8 mouse cellular contexts compared by ENCODE assay signal in the genomic region with DNA sequence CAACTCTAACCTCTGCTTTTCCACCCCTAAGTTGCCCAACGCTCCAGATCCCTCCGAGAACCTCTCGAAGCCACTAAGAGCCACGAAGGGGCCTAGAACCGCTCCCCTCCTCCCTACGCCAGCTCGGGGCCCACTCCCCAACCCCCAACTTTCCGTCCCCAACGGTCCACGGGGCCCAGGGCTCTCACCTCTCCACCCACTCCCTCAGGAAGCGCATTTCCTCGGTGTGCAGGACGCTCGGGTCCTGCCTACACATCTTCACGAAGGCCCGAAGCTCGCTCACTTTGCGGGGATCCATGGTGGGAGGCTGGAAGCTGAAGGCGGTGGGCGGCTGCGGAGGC. TPM values are rescaled to one million over a fixed set of nuclear protein-coding genes. Genes with fewer than 3 reads are reported as not detected.
A peak's percentile ranks its signal among the peaks of the same experiment; 100 is the strongest.
DNase-seq lines count a peak whose midpoint lies in the region; ATAC-seq and TF ChIP-seq lines count a peak whose summit lies in the region.

No protein-coding gene starts in this region.

- no peak for TF ChIP-seq EP300 in heart, adult 2 months (IDR thresholded peaks at IDR 0.05; ENCODE audit: insufficient read depth, low read depth, low read length)

- no peak for TF ChIP-seq CTCF in heart, adult 2 months (IDR thresholded peaks at IDR 0.05)

- H3K79me2 ChIP-seq in heart, adult 2 months (replicated peaks; ENCODE audit: control insufficient read depth, insufficient read depth, low read length): no peaks in the 10 kb centered on the region

- peak overlapping the region; percentile 85 for H3K4me3 ChIP-seq in heart, adult 2 months
- peak overlapping the region; percentile 89 for H3K4me3 ChIP-seq in forebrain, embryonic 13.5 days
- H3K4me3 ChIP-seq in liver, embryonic 15.5 days (replicated peaks): peak overlapping the region; percentile 83

- peak overlapping the region; percentile 73 for H3K4me2 ChIP-seq in forebrain, embryonic 13.5 days
- H3K4me2 ChIP-seq in liver, embryonic 15.5 days: peak overlapping the region; percentile 96

- peak overlapping the region; percentile 100 for H3K27ac ChIP-seq in heart, adult 2 months
- peak overlapping the region; percentile 94 for H3K27ac ChIP-seq in forebrain, embryonic 13.5 days
- peak overlapping the region; percentile 92 for H3K27ac ChIP-seq in liver, embryonic 15.5 days (replicated peaks)

- peaks cover 2% of the 10 kb centered on the region for H3K4me1 ChIP-seq in heart, adult 2 months (ENCODE audit: control insufficient read depth, insufficient read depth, low read length)
- H3K4me1 ChIP-seq in forebrain, embryonic 13.5 days: peaks cover 34% of the 10 kb centered on the region
- peaks cover 45% of the 10 kb centered on the region for H3K4me1 ChIP-seq in liver, embryonic 15.5 days (replicated peaks)

- no peaks in the 10 kb centered on the region for H3K9me3 ChIP-seq in forebrain, embryonic 13.5 days (replicated peaks)
- no peaks in the 10 kb centered on the region for H3K9me3 ChIP-seq in liver, embryonic 15.5 days (replicated peaks)

- no peak for DNase-seq in heart, adult 2 months
- DNase-seq in heart, postnatal 25 days (ENCODE audit: low spot score): no peak
- no peak for DNase-seq in right cerebral cortex, postnatal 25 days
- DNase-seq in B cell, adult 2 months: no peak
- DNase-seq in layer of hippocampus, adult 8-10 months (ENCODE audit: low spot score in 2 of 2): no peak

- peaks cover 13% of the 10 kb centered on the region for H3K36me3 ChIP-seq in heart, adult 2 months (ENCODE audit: control insufficient read depth, insufficient read depth, low read length)
- H3K36me3 ChIP-seq in forebrain, embryonic 13.5 days (ENCODE audit: poor library complexity, severe bottlenecking): no peaks in the 10 kb centered on the region
- no peaks in the 10 kb centered on the region for H3K36me3 ChIP-seq in liver, embryonic 15.5 days (replicated peaks)

- intact Hi-C loops in heart, adult 2 months (cut with DNase I): no loop called here
- intact Hi-C loops in heart, postnatal 25 days (cut with DNase I): no loop called here

- under 1% methylated on average over 19 of the region's 21 CpGs for WGBS in heart, adult 2 months
- under 1% methylated on average over 21 of the region's 21 CpGs for WGBS in forebrain, embryonic 13.5 days
- WGBS in liver, embryonic 15.5 days (ENCODE audit: insufficient replicate concordance): 0% methylated on average over 21 of the region's 21 CpGs

- ATAC-seq in CD4-positive, CD25-positive, alpha-beta regulatory T cell, adult 4 months: peak; percentile 55
- ATAC-seq in forebrain, embryonic 13.5 days: no peak
- ATAC-seq in liver, embryonic 15.5 days (ENCODE audit: insufficient read depth): no peak; the same call in 1 of the 2 replicates

- TF ChIP-seq POLR2A in heart, adult 2 months (IDR thresholded peaks at IDR 0.05; ENCODE audit: insufficient read depth, low read depth, low read length): no peak

- peak overlapping the region; percentile 99 for H3K9ac ChIP-seq in heart, adult 2 months (ENCODE audit: low read depth, low read length)
- H3K9ac ChIP-seq in forebrain, embryonic 13.5 days: peak overlapping the region; percentile 93
- H3K9ac ChIP-seq in liver, embryonic 15.5 days: peak overlapping the region; percentile 92

- H3K27me3 ChIP-seq in heart, adult 2 months (ENCODE audit: control insufficient read depth, insufficient read depth, low read length): no peaks in the 10 kb centered on the region
- H3K27me3 ChIP-seq in forebrain, embryonic 13.5 days: no peaks in the 10 kb centered on the region
- H3K27me3 ChIP-seq in liver, embryonic 15.5 days: no peaks in the 10 kb centered on the region

RNA-seq across cellular contexts. Expression of a gene that starts 0.6 kb away (rescaled TPM):
- 100 to 1,000 TPM; 108 to 111 TPM for total RNA-seq in heart, adult 2 months (2021)
- polyA plus RNA-seq in heart, adult 2 months (2012; rRNA removed): 15.8 and 19.6 TPM in 2 replicates
- total RNA-seq in heart, postnatal 25 days (2021): 100 to 1,000 TPM in 1 of 2 experiments, 10 to 100 TPM in 1; 86.0 to 108 TPM
- polyA plus RNA-seq in CD4-positive, CD25-positive, alpha-beta regulatory T cell, adult 4 months (2017; shearing (Covaris generic)): 100 to 1,000 TPM; 177 to 187 TPM
- 199 and 201 TPM in 2 replicates for polyA plus RNA-seq in forebrain, embryonic 13.5 days (2015; fragmentation: Nextera tagmentation; extraction: Ambion mirVana)
- 53.5 and 57.4 TPM in 2 replicates for polyA plus RNA-seq in liver, embryonic 15.5 days (2015; fragmentation: Nextera tagmentation; extraction: Ambion mirVana)
- total RNA-seq in layer of hippocampus, adult 8-10 months (2022): 100 to 1,000 TPM; 158 to 183 (median 171) TPM

RNA-seq across cellular contexts. Expression of a gene that starts 0.7 kb away (rescaled TPM):
- 10 to 100 TPM; 10.8 to 12.9 TPM for total RNA-seq in heart, adult 2 months (2021)
- polyA plus RNA-seq in heart, adult 2 months (2012; rRNA removed): 5.8 and 12.3 TPM in 2 replicates
- total RNA-seq in heart, postnatal 25 days (2021): 10 to 100 TPM; 10.2 to 12.6 TPM
- 10 to 100 TPM in 1 of 2 experiments, 1 to 10 TPM in 1; 8.3 to 13.1 TPM for polyA plus RNA-seq in CD4-positive, CD25-positive, alpha-beta regulatory T cell, adult 4 months (2017; shearing (Covaris generic))
- 8.4 and 9.5 TPM in 2 replicates for polyA plus RNA-seq in forebrain, embryonic 13.5 days (2015; fragmentation: Nextera tagmentation; extraction: Ambion mirVana)
- 6.2 and 6.8 TPM in 2 replicates for polyA plus RNA-seq in liver, embryonic 15.5 days (2015; fragmentation: Nextera tagmentation; extraction: Ambion mirVana)
- total RNA-seq in layer of hippocampus, adult 8-10 months (2022): 10 to 100 TPM; 15.5 to 19.3 (median 18.1) TPM

RNA-seq across cellular contexts. Expression of a gene that starts 8.8 kb away (rescaled TPM):
- total RNA-seq in heart, adult 2 months (2021): not detected
- not detected in 2 replicates for polyA plus RNA-seq in heart, adult 2 months (2012; rRNA removed)
- total RNA-seq in heart, postnatal 25 days (2021): not detected
- polyA plus RNA-seq in CD4-positive, CD25-positive, alpha-beta regulatory T cell, adult 4 months (2017; shearing (Covaris generic)): 1 to 10 TPM; 3.2 to 4.3 TPM
- polyA plus RNA-seq in forebrain, embryonic 13.5 days (2015; fragmentation: Nextera tagmentation; extraction: Ambion mirVana): 2.0 and 2.2 TPM in 2 replicates
- 0.70 and 0.75 TPM in 2 replicates for polyA plus RNA-seq in liver, embryonic 15.5 days (2015; fragmentation: Nextera tagmentation; extraction: Ambion mirVana)
- not detected for total RNA-seq in layer of hippocampus, adult 8-10 months (2022)

RNA-seq across cellular contexts. Expression of a gene that starts 38.7 kb away (rescaled TPM):
- total RNA-seq in heart, adult 2 months (2021): 10 to 100 TPM; 13.0 to 15.7 TPM
- 15.1 and 24.6 TPM in 2 replicates for polyA plus RNA-seq in heart, adult 2 months (2012; rRNA removed)
- total RNA-seq in heart, postnatal 25 days (2021): 10 to 100 TPM; 17.2 to 17.8 TPM
- polyA plus RNA-seq in CD4-positive, CD25-positive, alpha-beta regulatory T cell, adult 4 months (2017; shearing (Covaris generic)): 100 to 1,000 TPM in 1 of 2 experiments, 10 to 100 TPM in 1; 83.2 to 102 TPM
- 129 and 130 TPM in 2 replicates for polyA plus RNA-seq in forebrain, embryonic 13.5 days (2015; fragmentation: Nextera tagmentation; extraction: Ambion mirVana)
- polyA plus RNA-seq in liver, embryonic 15.5 days (2015; fragmentation: Nextera tagmentation; extraction: Ambion mirVana): 40.7 and 40.9 TPM in 2 replicates
- total RNA-seq in layer of hippocampus, adult 8-10 months (2022): 10 to 100 TPM; 40.9 to 46.8 (median 42.9) TPM
